Mouse (Mus musculus) frontal cortex, postnatal 25 days (tissue): ENCODE results near the gene Syna.

Experiments used
- DNase-seq, 2 experiments: peaks; one replicate each; pipeline ENCODE4 v3.0.0; 2022; ENCODE audit warnings: low spot score in 2 of 2

The Syna gene

DNA sequence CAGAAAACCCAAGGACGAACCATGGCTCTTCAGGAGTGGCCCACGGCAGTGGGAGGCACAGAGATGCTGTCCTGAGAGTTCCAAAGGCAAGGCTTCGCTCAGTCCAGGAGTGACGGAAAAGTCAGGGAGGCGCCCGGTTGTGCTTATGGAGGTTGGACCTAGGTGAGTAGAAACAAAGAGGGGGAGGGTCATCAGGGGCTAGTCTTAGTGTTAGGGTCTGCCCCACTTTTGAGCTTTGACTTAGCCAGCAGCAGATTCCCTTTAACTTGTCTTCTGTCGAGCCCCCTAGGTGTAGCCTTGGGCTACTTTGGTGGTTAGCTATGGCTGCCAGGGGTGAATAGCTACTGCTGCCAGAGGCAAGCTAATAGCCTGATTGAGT lies at the start of gene Syna:
Gene Syna, minus strand, starts transcription at position 101 of the 379 bp plus-strand sequence.
- no peak for DNase-seq

- DNase-seq = no peak
Measured at GRCm38 (mm10) chr5:134607121-134607520, 47.1 kb upstream of the Syna start.

- DNase-seq = no peak
Measured at GRCm38 (mm10) chr5:134606314-134606713, 46.3 kb upstream of the Syna start.

DNA sequence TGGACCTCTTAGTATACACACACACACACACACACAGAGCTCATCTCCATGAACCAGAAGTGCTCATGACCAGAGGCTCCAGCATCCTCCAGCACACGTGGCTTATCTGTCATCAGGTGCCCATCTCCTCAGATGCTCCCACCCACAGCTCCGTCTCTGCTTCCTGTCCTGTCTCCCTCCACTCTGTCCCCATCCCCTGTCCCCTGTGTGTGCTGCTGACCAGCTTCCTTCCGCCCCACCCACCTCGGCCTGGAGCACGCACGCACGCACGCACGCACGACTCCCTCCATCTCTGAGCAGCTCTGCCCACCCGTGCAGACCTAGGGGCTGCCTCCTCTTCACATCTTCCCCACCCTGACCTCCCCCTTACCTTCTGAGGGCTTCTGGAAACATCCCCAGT lies 44.4 kb upstream of the Syna start:
- no peak for DNase-seq

DNA sequence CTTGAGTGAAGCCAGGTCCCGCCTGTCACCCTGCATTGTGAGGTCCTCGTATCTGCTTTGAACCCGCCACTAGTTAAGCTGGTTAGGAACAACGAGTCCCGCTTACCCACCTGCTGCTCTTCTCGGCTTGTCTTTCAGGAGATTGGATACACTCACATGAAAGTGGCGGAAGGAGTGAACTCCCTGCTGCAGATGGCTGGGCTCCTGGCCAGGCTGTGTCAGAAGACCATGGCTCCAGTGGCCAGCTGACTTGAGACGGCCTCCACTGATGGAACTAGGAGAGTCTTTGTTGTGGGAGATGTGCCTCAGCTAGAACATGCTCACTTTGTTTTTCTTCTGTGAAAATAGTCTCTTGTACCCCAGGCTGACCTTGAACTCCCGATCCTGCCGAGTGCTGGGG lies 37.7 kb upstream of the Syna start:
- no peak for DNase-seq

DNA sequence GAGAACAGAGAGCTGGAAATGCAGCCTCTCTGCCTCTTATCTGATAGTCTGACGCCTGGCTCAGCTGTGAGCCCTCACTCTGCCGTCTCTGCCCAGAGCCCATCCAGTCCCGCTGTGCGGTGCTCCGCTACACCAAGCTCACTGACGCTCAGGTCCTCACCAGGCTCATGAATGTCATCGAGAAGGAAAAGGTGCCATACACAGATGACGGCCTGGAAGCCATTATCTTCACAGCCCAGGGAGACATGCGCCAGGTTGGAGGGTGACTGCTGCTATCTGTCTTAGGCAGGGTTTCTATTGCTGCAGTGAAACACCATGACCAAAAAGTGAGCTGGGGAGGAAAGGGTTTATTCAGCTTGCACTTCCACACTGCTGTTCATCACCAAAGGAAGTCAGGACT lies 33.1 kb upstream of the Syna start:
- DNase-seq = no peak

- DNase-seq = no peak
Measured at GRCm38 (mm10) chr5:134592026-134592581, 32.1 kb upstream of the Syna start.

DNA sequence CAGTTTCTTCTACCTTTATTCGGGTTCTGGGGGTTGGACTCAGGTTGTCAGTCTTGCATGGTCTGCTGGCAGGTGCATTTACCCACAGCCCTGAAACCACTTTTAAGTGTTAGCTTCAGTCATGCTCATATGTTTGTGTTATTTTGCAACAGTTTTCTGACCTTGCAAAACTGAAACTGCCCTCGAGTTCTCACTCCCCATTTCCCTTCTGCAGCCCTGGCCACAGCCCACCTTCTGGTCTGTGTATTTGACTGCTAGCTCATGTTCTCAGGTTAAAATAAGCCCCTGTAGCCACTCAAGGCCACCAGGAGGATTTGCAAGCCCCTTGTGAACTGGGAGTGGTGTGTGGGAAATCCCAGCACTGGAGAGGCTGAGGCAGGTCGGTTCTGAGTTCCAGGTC lies 29.9 kb upstream of the Syna start:
- DNase-seq = no peak

- no peak for DNase-seq
Measured at GRCm38 (mm10) chr5:134584798-134585197, 24.8 kb upstream of the Syna start.

DNA sequence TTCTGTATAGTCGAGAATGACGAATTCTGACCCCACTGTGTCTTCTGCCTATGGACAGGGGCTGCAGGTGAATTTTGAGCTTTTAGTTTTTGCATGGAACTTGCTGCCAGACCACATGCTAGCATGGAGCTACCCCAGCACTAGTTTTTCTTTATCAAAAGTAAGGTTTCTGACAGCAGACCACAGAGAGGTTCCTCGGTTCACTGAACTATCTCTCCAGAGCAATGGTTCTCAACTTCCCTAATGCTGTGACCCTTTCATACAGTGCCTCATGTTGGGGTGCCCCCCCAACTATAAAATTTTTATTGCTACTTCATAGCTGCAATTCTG lies 23.9 kb upstream of the Syna start:
- DNase-seq = no peak

GRCm38 (mm10) chr5:134583006-134583883 lies 23.3 kb upstream of the Syna start:
- no peak for DNase-seq

- peak; percentile 97 to 98 for DNase-seq
Measured at GRCm38 (mm10) chr5:134582221-134582907, 22.4 kb upstream of the Syna start.

GRCm38 (mm10) chr5:134581146-134581545 lies 21.2 kb upstream of the Syna start, which contains the start of gene Rfc2:
TSS of gene Rfc2 (plus strand) at chr5:134581366.
- no peak for DNase-seq

GRCm38 (mm10) chr5:134579135-134579534 lies 19.2 kb upstream of the Syna start:
- DNase-seq = no peak

- DNase-seq = no peak
Measured at GRCm38 (mm10) chr5:134577534-134577933, 17.6 kb upstream of the Syna start.

DNA sequence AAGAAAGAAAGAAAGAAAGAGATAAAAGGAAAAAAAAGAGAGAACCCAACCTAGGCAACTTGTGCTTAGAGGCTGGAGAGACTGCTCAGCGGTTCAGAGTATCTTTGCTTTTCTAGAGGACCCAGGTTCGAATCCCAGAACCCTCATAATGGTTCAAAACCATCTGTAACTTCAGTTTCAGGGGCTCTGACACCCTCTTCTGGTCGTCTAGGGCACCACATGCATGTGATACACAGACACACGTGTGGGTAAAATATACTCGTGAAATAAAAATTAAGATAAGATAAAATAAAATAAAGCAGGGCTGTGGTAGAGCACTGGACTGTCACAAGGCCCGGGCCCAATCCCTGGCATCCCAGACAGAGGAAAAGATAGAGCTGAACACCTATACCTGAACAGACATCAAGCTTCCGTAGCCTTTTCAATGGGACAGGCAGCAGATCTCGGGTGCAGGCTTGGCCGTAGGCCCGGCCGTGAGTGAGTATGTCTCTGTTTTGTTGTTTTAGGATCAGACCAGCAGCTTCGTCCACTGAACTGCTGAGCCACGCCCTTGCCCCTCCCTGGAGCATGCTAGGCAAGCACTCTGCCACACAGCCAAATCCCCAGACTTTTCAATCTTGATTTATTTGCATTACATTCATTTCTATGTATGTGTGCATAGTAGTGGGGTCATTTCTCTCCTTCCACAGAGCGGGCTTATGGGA lies 16.7 kb upstream of the Syna start:
- DNase-seq = no peak

- no peak for DNase-seq
Measured at GRCm38 (mm10) chr5:134575833-134576232, 15.9 kb upstream of the Syna start.

DNA sequence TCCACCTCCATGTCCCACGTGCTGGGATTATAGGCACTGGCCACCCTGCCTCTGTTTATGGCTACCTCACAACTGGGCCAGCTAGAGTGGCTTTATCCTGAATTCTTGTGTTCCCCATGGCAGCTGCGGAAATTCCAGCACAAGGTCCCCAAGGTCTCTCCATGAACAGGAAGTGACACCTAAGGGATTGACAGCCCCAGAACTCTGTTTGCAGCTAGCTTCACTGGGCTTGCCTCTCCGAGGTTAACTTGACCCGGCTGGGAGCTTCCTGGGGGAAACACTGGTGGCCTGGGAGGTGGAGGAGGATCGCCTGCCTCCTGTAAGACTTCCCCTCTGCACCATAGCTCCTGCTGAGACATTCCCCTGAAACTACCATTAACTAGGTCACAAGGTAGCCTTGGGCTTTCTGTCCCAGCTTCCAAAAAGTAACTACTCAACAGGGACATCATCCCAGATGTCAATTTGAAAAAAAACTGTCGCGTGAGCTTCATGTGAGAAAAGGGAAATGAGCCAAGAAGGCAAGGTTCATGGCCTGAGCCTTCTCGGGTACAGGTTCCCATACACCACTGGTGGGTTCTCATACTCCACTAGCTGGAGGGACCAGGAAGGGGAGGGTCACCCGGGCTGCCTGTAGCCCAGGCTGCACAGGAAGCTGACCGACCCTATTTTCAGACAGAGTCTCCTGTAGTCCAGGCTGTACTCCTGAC lies 12.7 kb upstream of the Syna start:
- DNase-seq = no peak

GRCm38 (mm10) chr5:134571730-134572507 lies 11.9 kb upstream of the Syna start:
- no peak for DNase-seq

GRCm38 (mm10) chr5:134568964-134569491 lies 9.1 kb upstream of the Syna start:
- DNase-seq = no peak

GRCm38 (mm10) chr5:134568030-134568429 lies 8.1 kb upstream of the Syna start:
- DNase-seq = no peak
